Mouse (Mus musculus) gastrocnemius, postnatal 4 days (tissue): ENCODE measurements around the gene Ccdc13. TPM values are rescaled to one million over a fixed set of nuclear protein-coding genes. Genes with fewer than 3 reads are reported as not detected.

Experiments
- DNase-seq, 2 experiments: peaks; one replicate each; pipeline ENCODE4 v3.0.0; 2021 to 2022; ENCODE audit warnings: low spot score in 2 of 2, mixed read lengths in 2 of 2
- total RNA-seq, 2 experiments: library from RNA; stranded (reverse); gene quantifications; 2 replicates each; pipeline ENCODE4 v1.2.3; 2021

The Ccdc13 gene
- total RNA-seq, 2 experiments from 2014 or later: 0.88 TPM; not detected in 1

DNA sequence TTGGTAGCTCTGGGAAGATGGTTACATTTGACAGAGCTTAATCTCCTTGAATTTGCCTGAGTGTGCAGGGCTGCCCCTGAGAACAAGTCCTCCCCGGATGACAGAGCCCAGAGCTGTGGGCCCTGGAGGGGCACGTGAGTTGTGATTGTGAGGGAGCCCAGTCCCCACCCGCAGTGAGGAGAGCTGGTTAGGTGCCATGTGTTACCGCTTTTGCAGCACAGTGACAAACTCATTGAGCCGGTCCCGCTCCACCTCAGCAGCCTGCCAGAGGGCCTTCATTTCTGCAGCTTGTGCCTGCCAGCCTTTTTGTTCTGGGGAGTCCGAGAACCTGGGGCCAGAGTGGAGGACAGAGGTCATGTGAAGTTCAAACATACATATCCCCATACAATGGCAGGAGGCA, 31.3 kb downstream of the Ccdc13 start:
- DNase-seq: no peak

DNA sequence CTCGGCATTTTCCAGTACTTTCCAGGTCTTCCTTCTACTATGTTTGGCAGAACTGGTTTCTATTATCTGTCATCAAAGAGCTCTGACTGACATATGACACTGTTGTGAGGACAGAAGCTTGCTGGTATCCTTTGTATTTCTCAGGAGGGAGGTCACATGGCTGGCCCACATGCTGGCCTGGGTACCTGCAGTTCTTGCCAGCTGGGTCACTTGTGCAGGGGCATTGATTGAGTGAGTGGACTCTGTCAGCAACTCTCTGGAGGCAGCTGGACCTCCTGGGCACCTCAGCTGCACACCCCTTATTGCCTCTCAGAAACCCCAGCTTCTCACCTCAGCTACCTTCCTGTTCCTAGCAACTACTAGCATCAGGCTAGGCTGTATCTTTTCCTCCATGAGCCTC, 31.7 kb downstream of the Ccdc13 start:
- no peak for DNase-seq

DNA sequence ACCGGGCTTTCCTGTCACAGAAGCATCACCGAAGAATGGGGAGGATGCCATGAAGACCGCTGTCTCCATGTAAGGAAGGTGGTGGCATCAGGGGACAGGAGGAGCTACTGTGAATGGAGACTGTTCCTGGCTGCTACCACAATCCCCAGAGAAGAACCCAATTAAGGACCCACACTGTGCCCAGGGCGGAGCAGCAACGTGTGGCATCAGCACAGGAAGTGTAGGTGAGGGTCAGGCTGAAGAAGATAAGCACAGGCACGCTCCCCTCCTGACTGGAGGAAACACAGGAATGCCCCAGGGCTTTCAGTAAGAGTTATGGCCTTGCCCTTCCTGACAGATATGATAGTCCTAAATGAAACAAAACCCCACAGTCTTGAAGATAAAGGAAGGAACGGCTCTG, 36.5 kb downstream of the Ccdc13 start:
- no peak for DNase-seq

DNA sequence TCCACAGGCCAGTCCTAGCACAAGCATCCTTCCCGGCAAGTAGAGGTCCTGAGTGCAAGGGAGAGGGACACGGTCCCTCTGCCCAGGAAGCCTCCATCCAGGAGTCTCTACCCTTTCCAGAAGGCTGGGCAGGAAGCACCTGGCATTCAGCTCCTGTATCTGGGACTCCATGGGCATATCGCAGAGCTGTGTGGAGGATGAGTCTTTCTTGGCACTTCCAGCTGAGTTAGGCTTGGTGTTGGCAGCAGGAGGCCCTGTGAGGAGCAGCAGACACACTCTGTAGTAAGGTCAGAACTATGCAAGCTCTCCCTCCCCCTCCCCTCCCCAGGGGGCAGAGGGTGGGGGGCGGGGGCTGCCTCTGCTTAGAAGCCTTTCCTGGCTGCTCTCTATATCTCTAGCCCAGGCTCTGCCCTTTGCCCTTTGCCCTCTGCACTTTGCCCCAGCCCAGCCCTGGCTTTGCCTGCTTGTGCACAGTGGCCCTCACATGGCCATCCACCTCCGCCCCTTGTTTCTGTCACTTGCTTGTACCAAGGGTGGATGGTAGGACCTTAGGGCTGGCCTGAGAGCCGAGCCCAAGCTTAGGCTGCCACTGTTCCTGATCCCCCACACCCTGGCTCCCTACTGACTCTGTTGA, 40.3 kb downstream of the Ccdc13 start:
- no peak for DNase-seq

DNA sequence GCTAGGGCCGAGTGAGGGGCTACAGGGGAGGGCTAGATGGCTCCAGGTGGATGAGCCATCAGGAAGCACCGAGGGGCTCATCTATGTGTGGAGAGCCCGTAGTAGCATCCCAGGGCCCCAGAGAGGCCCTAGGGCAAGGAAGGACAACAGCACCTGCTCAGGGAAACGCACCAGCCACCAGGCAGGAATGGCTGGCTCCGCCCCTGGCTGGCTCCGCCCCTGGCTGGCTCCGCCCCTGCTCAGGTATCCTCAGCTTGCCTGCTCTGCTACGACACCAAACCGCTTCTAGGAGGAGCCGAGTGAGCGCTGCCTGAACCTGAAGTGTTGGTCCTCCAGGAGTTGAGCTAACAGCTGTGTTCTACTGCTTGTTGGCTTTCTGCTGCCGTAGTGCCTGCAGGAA, 41.5 kb downstream of the Ccdc13 start:
- DNase-seq: no peak

DNA sequence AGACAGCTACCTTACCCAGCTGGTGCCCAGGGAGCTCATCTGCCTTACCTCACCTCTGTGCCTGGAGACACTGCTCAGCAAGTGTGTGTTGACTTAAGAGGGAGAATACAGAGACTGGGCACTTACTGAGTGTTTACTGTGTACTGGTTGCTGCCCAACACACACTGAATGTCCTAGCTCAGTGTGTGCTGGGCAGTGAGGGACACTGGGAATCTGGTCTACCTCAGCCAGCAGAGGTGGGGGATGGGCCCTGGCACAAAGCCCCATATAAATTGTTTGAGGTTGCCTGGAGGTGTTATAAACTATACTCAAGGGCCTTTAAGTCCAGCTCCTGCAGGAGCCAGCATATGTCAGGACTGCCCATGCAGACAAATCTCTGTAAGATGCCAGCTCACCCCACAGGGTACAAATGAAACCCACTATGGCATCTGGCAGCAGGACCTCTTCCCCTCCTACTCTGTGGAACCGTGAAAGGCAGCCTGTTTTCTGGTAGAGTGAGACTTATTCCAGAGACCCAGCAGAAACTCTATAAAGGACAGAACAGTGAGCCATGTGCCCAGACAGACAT, 44.2 kb downstream of the Ccdc13 start:
- DNase-seq: no peak

DNA sequence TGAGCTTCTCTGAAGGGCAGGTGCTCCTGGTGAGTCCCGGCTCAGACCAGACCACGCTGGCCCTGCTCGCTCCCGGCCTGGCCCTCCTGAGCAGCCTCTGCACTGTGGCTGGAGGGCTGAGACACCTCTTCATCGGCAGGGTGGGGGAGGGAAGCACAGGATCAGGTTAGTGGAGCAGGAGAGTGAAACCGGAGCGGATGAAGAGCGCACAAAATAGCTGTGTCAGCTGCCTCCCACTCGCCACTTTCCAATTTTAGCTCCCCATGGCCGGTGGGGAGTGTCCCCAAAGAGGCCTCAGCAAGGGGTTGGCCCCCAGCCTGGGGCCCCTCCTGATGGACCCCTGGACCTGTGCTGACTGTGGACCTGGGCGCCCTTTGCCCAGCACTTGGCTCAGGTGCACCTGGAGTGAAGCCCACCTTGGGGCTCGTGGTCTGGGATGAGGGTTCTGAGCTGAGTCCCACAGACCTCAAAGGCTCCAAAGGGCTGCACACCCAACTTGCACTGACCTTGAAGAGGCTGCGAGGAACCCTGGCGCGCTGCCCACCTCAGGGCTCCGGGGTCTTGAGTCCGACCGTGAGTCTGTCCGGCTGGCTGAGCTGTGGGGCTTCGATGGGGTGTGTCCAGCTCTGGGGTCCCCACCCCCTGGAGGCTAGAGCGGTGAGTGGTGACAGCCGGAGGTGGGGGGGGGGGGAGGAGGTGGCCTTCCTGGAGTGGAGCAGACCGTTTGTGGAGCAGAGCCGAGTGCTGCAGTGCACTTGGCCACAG, 47.3 kb downstream of the Ccdc13 start, which contains the start of gene Hhatl:
Gene Hhatl, minus strand, starts transcription at position 751 of the 765 bp plus-strand sequence.
- DNase-seq: peak; percentile 47 to 51

DNA sequence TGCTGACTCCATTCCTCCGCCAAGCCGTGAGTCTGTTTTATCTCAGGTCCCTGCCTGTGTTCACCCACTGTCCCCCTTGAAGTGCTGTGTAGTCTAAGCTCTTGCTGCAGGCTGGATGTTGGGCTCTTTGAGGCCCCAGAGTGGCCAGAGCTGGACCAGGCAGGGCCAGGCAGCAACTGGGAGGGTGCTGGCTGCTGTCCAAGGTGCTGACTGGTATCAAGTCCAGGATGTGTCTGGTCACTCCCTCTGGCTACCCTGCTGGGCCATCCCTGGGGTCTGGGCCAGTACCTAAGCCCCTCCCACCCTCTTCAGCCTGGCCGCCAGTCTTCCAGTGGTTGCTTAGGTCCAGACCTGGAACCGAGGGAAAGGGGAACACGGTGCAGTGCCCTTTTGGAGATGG, 48.1 kb downstream of the Ccdc13 start:
- peak; percentile 69 to 84 for DNase-seq

DNA sequence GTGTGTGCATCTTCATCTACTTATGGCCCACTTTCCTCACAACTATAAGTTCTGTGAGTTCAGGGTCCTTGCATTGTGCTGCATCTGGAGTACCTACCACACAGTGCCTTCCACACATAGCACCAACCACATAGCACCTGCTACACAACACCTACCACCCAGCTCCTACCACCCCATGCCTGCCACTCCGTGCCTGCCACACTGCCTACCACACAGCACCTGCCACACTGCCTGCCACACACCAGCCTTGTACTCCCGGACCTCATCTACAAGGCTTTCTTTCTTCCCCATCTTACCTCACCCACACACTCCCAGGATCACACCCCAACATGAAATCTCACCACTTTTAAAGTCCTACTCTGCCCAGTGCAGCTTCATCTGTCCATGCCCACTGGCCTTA, 52.9 kb downstream of the Ccdc13 start:
- DNase-seq: no peak

DNA sequence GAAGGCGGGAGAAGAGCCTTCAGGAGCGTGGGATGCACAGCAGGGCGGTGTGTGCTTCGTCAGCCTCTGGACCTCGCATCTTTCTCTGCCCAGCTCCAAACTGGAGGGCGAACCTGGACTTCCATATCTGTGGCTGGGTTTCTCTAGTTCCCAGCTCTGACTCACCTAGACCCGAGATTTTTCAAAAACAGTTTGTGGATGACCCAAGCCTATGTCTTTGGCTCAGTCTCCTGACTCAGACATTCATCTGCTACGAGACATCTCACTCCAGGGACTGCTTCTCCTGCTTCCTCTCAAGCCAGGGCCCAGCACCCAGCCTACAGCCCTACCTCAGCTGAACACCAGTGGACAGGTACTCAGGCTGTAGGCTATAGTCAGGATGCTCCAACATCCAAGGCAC, 54.0 kb downstream of the Ccdc13 start:
- DNase-seq: no peak

DNA sequence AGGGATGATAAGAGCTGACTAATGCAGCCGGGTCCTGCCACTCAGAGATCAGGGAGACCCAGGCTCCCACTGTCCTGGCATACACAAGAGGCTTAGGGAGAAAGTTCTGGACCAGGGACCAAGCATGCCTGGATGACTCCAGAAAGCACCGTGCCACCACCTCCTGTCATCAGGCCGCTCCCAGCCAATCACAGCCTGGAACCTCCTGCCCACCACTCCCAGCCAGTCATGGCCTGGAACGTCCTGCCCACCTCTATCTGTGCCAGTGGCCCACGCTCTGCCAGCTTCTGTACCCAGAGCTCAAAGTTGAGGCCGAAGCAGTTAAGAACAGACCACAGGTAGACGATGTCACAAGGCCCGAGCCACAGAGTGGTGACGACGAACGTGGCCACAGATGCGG, 54.5 kb downstream of the Ccdc13 start:
- no peak for DNase-seq

DNA sequence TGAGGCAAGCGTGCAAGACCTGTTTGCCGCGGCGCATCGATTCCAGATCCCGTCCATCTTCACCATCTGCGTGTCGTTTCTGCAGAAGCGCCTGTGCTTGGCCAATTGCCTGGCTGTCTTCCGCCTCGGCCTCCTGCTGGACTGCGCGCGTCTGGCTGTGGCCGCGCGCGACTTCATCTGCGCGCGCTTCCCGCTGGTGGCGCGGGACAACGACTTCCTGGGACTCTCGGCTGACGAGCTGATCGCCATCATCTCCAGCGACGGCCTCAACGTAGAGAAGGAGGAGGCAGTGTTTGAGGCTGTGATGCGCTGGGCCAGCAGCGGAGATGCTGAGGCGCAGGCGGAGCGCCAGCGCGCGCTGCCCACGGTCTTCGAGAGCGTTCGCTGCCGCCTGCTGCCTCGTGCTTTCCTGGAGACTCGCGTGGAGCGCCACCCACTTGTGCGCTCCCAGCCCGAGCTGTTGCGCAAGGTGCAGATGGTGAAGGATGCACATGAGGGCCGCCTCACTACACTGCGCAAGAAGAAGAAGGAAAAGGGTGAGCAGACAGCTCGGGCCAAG, 61.1 kb downstream of the Ccdc13 start:
- DNase-seq: peak in 1 of 2 experiments; percentile 71

DNA sequence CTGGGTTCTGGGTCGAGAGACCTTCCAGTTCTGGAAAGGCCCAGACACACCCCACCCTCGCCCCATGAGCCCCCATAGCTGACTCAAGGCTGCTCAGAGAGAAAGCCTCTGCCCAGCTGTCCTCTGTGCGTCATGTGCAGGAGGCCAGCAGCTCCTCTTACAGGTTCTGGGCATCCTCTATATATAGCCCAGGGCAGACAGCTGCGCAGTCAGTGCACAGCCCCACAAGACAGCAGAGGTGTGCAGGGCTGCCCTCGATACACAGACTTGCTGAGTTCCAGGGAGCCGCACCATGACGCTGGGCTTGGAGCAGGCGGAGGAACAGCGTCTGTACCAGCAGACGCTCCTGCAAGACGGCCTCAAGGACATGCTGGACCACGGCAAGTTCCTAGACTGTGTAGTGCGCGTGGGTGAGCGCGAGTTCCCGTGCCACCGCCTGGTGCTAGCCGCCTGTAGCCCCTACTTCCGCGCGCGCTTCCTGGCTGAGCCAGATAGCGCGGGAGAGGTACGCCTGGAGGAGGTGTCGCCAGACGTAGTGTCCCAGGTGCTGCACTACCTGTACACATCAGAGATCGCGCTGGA, 61.7 kb downstream of the Ccdc13 start, which contains the start of gene Klhl40:
Gene Klhl40, plus strand, starts transcription at position 124 of the 582 bp plus-strand sequence.
- DNase-seq: no peak

DNA sequence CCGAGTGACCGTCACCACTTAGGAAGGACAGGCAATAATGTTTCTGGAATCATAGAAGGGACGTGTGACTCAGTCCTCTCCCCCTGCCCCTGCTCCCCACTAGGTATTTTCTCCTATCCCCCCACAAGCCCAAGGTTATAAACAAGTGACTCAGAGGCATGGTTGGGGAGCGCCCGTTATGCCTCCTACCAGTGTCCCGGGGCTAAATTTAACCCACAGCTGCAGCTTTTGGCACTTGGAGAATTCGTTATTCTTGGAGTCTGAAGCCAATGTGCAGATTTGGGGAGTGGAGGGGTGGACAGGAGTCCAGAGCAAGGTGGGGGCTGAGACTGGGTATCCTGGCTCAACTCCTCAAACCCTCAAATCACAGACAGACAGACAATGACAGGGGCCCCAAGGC, 62.8 kb downstream of the Ccdc13 start:
- DNase-seq: no peak

DNA sequence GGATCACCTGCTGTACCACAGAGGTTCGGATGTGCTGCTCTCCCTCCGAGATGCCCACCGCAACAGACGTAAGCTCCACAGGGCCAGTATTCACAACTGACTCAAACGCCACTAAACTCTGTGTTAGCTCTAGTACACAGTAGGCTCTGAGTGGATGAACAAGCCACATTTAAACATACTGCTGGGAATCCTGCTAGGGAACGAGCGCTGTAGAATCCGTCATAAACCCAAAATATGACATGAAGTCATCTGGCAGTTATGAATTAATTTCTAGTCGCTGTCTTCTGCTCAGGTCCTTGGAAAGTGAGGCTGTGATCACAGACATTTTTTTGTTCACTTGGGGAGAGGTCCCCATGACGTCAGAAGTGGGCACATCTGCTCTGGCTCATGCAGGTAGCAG, 63.3 kb downstream of the Ccdc13 start:
- DNase-seq: no peak

DNA sequence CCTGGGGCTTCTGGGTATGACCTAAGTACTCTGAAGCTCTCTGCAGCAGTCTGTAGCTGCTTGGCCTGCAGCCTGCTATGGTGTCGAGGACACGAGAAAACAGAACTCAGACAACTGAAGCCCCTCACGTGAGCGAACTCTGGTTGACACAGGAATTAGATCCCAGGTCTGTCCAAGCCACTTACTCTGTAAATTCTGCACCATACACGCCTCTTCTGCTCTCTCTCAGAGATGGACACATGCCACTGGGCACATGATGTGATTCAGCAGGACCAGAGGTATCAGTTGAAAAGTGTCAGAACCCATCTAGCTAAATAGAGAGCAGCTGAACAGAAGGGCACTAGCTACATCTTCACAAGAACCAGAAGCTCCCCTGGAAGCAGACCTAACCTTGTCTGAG, 66.8 kb downstream of the Ccdc13 start:
- DNase-seq: no peak

DNA sequence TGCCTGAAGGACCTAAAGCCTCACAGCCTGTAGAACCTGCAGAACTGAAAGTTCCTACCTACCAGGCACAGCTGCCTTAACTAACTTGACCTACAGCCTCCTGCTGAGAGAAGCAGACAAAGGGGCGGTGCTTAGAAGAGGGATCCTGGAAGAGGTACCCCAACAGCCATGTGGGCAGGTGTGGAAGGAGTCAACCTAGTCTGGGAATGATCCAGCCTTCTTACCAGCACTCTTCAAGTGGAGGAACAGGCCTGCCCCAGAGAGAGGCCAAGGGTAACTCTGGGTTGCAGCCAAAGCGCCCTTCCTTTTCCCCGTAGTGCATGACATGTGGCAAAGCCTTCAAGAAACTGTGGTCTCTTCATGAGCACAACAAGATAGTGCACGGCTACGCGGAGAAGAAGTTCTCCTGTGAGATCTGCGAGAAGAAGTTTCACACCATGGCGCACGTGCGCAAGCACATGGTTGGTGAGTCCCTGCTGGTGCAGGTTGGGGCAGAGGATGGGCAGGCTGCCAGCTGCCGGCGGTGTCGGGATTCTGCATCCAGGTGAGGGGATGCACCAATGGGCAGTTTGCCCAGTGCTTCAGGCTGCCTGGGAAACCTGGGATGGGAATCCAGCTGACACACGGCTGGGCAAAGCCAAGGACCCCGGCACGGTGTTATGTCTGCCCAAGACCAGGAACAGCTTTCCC, 74.0 kb downstream of the Ccdc13 start:
- DNase-seq: no peak

DNA sequence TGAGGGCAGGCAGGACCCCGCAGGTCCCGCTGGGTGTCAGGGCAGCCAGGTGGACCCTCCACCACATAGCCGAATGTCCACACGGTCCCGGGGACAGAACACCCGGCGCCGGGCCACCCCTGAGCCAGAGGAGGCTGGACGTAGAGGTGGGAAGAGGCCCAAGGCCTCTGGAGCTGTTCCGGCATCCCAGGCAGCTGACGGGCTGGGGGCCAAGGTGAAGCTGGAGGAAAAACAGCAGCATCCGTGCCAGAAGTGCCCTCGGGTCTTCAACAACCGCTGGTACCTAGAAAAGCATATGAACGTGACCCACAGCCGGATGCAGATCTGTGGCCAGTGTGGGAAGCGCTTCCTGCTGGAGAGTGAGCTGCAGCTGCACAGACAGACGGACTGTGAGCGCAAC, 75.5 kb downstream of the Ccdc13 start:
- peak in 1 of 2 experiments; percentile 72 for DNase-seq

DNA sequence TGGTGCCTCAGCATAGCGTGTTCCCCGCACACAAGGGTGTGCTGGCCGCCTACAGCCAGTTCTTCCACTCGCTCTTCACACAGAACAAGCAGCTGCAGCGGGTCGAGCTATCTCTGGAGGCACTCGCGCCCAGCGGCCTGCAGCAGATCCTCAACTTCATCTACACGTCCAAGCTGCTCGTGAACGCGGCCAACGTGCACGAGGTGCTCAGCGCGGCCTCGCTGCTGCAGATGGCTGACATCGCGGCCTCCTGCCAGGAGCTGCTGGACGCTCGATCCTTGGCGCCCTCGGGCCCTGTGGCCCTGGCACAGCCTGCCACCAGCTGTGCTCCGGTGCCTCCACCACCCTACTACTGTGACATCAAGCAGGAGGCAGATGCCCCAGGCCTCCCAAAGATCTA, 76.5 kb downstream of the Ccdc13 start:
- DNase-seq: peak; percentile 50 to 53

DNA sequence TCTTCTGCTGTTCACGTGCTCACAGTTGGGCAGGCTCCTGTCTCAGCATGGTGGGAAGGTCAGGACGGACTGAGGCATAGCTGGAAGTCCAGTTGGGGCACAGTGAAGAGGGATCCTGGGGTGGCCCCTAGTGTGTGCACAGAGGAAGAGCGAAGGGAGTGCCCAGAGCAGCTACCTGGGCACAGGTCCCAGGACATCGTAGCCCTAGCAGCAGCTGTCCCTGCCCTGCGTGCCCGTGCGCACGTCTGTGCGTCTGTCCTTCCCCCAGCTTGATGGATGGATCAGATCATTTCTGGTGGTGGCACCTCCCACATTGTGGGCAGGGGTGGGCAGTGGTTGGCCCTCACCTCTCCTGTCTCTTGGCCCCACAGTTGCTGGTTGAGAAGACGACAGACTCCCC, 77.0 kb downstream of the Ccdc13 start:
- DNase-seq: peak in 1 of 2 experiments; percentile 27

DNA sequence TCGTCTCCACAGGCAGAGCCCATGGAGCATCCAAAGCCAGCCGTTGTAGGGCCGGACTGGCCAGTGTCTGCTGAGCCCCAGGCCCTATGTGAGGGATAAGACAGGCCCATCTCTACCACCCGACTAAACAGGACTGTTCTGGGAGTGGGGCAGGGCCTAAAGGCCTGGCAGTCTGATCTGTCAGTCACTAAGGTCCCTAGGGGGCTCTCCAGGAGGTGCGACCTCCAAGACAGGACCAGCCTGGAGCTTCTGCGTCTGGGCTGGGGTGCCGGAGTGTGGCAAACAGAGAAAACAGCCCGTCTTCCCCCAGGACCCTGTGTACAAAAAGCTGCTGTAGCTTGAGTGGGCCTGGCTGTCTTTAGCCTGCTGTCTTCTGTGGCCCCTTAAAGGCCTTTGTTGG, 77.5 kb downstream of the Ccdc13 start:
- peak in 1 of 2 experiments; percentile 16 for DNase-seq
